Mouse (Mus musculus): Measurements from ENCODE around the gene Slmap. TPM values are rescaled to one million over a fixed set of nuclear protein-coding genes. Genes with fewer than 3 reads are reported as not detected.
A peak's percentile ranks its signal among the peaks of the same experiment; 100 is the strongest.

Gene Slmap
- polyA plus RNA-seq, 2 experiments = 9.5 to 10.4 TPM

- Histone ChIP-seq H3K4me2 (ENCODE audit: low read depth) (peak overlapping the region; percentile 20; the same call in 1 of the 2 replicates), H3K27ac (no peak overlapping the region), H3K4me3 (ENCODE audit: insufficient read depth in 1 of 2, low read depth in 2 of 2, low read length in 2 of 2) (peak overlapping the region in 1 of 2 experiments; percentile 2; a peak in 1 of 4 replicates), H3K9me3 (ENCODE audit: control insufficient read depth, low read length) (no peaks in the 10 kb centered on the region), H3K36me3 (replicated peaks; ENCODE audit: control insufficient read depth, insufficient read depth, low read depth) (peaks cover 8% of the 10 kb centered on the region; the same call in 1 of the 2 replicates), H3K4me1 (replicated peaks; ENCODE audit: control insufficient read depth in 2 of 2, insufficient read depth in 2 of 2, low read length in 1 of 2) (peaks cover 6 to 17% of the 10 kb centered on the region in 2 experiments), H3K9ac (replicated peaks) (no peak overlapping the region), H3K27me3 (ENCODE audit: control insufficient read depth, insufficient read depth, low read length) (no peaks in the 10 kb centered on the region)
- WGBS (ENCODE audit: insufficient replicate concordance) = 58% methylated on average over 7 of the region's 7 CpGs
- TF ChIP-seq EP300 (IDR thresholded peaks at IDR 0.05; ENCODE audit: low read depth) = no peak
- no peak for TF ChIP-seq CTCF (IDR thresholded peaks at IDR 0.05; ENCODE audit: low read depth)
- ATAC-seq (ENCODE audit: insufficient read depth) = no peak
- no peak for DNase-seq (ENCODE audit: low read depth in 3 of 3, low spot score in 3 of 3)
Observed at GRCm38 (mm10) chr14:26530350-26530749, 4.4 kb downstream of the Slmap start.

- Histone ChIP-seq H3K4me2 (ENCODE audit: low read depth) (no peak overlapping the region), H3K9me3 (ENCODE audit: control insufficient read depth, low read length) (no peaks in the 10 kb centered on the region), H3K4me3 (ENCODE audit: insufficient read depth in 1 of 2, low read depth in 2 of 2, low read length in 2 of 2) (no peak overlapping the region), H3K27ac (no peak overlapping the region), H3K27me3 (ENCODE audit: control insufficient read depth, insufficient read depth, low read length) (no peaks in the 10 kb centered on the region), H3K36me3 (replicated peaks; ENCODE audit: control insufficient read depth, insufficient read depth, low read depth) (peaks cover 8% of the 10 kb centered on the region; the same call in 1 of the 2 replicates), H3K4me1 (replicated peaks; ENCODE audit: control insufficient read depth in 2 of 2, insufficient read depth in 2 of 2, low read length in 1 of 2) (peaks cover 6 to 14% of the 10 kb centered on the region in 2 experiments), H3K9ac (replicated peaks) (no peak overlapping the region)
- WGBS (ENCODE audit: insufficient replicate concordance) = 53% methylated on average over 2 of the region's 2 CpGs
- TF ChIP-seq CTCF (IDR thresholded peaks at IDR 0.05; ENCODE audit: low read depth) (no peak), EP300 (IDR thresholded peaks at IDR 0.05; ENCODE audit: low read depth) (no peak)
- DNase-seq (ENCODE audit: low read depth in 3 of 3, low spot score in 3 of 3) = no peak
- ATAC-seq (ENCODE audit: insufficient read depth) = no peak
Observed at GRCm38 (mm10) chr14:26528296-26528695, 6.4 kb downstream of the Slmap start.

- H3K4me2 ChIP-seq (ENCODE audit: low read depth) = no peak overlapping the region
- 66% methylated on average over 3 of the region's 3 CpGs for WGBS (ENCODE audit: insufficient replicate concordance)
- H3K27ac ChIP-seq = no peak overlapping the region
- no peak for ATAC-seq (ENCODE audit: insufficient read depth)
- H3K9me3 ChIP-seq (ENCODE audit: control insufficient read depth, low read length) = no peaks in the 10 kb centered on the region
- H3K27me3 ChIP-seq (ENCODE audit: control insufficient read depth, insufficient read depth, low read length) = no peaks in the 10 kb centered on the region
- no peak overlapping the region for H3K4me3 ChIP-seq (ENCODE audit: insufficient read depth in 1 of 2, low read depth in 2 of 2, low read length in 2 of 2)
- TF ChIP-seq CTCF (IDR thresholded peaks at IDR 0.05; ENCODE audit: low read depth) (no peak), EP300 (IDR thresholded peaks at IDR 0.05; ENCODE audit: low read depth) (no peak)
- H3K4me1 ChIP-seq (replicated peaks; ENCODE audit: control insufficient read depth in 2 of 2, insufficient read depth in 2 of 2, low read length in 1 of 2) = peaks cover 0 to 10% of the 10 kb centered on the region in 2 experiments
- no peak overlapping the region for H3K9ac ChIP-seq (replicated peaks)
- peaks cover 8% of the 10 kb centered on the region; the same call in 1 of the 2 replicates for H3K36me3 ChIP-seq (replicated peaks; ENCODE audit: control insufficient read depth, insufficient read depth, low read depth)
- DNase-seq (ENCODE audit: low read depth in 3 of 3, low spot score in 3 of 3) = no peak
Observed at GRCm38 (mm10) chr14:26525955-26526354, 8.8 kb downstream of the Slmap start.

- 75% methylated on average over 2 of the region's 2 CpGs for WGBS (ENCODE audit: insufficient replicate concordance)
Observed at GRCm38 (mm10) chr14:26523082-26523481, 11.6 kb downstream of the Slmap start.

GRCm38 (mm10) chr14:26519831-26520230, 14.9 kb downstream of the Slmap start:
- Histone ChIP-seq H3K27ac (no peak overlapping the region), H3K9me3 (ENCODE audit: control insufficient read depth, low read length) (no peaks in the 10 kb centered on the region), H3K9ac (replicated peaks) (no peak overlapping the region), H3K36me3 (replicated peaks; ENCODE audit: control insufficient read depth, insufficient read depth, low read depth) (no peaks in the 10 kb centered on the region), H3K4me2 (ENCODE audit: low read depth) (no peak overlapping the region), H3K4me1 (replicated peaks; ENCODE audit: control insufficient read depth in 2 of 2, insufficient read depth in 2 of 2, low read length in 1 of 2) (peaks cover 0 to 13% of the 10 kb centered on the region in 2 experiments; a peak in 3 of 4 replicates), H3K27me3 (ENCODE audit: control insufficient read depth, insufficient read depth, low read length) (no peaks in the 10 kb centered on the region), H3K4me3 (ENCODE audit: insufficient read depth in 1 of 2, low read depth in 2 of 2, low read length in 2 of 2) (no peak overlapping the region)
- 74% methylated on average over 4 of the region's 4 CpGs for WGBS (ENCODE audit: insufficient replicate concordance)
- no peak for ATAC-seq (ENCODE audit: insufficient read depth)
- no peak for DNase-seq (ENCODE audit: low read depth in 3 of 3, low spot score in 3 of 3)
- TF ChIP-seq CTCF (IDR thresholded peaks at IDR 0.05; ENCODE audit: low read depth) (no peak), EP300 (IDR thresholded peaks at IDR 0.05; ENCODE audit: low read depth) (no peak)

More at GRCm38 (mm10) chr14:26523082-26523481, 11.6 kb downstream of the Slmap start:
- no peaks in the 10 kb centered on the region for H3K9me3 ChIP-seq (ENCODE audit: control insufficient read depth, low read length)
- DNase-seq (ENCODE audit: low read depth in 3 of 3, low spot score in 3 of 3) (no peak), ATAC-seq (ENCODE audit: insufficient read depth) (no peak)
- no peaks in the 10 kb centered on the region for H3K36me3 ChIP-seq (replicated peaks; ENCODE audit: control insufficient read depth, insufficient read depth, low read depth)
- H3K4me2 ChIP-seq (ENCODE audit: low read depth) = no peak overlapping the region
- no peaks in the 10 kb centered on the region for H3K27me3 ChIP-seq (ENCODE audit: control insufficient read depth, insufficient read depth, low read length)
- H3K4me3 ChIP-seq (ENCODE audit: insufficient read depth in 1 of 2, low read depth in 2 of 2, low read length in 2 of 2) = no peak overlapping the region
- H3K4me1 ChIP-seq (replicated peaks; ENCODE audit: control insufficient read depth in 2 of 2, insufficient read depth in 2 of 2, low read length in 1 of 2) = peaks cover 0 to 5% of the 10 kb centered on the region in 2 experiments; a peak in 3 of 4 replicates
- no peak overlapping the region for H3K9ac ChIP-seq (replicated peaks)
- TF ChIP-seq CTCF (IDR thresholded peaks at IDR 0.05; ENCODE audit: low read depth) (no peak), EP300 (IDR thresholded peaks at IDR 0.05; ENCODE audit: low read depth) (no peak)
- no peak overlapping the region for H3K27ac ChIP-seq

Measured in liver, embryonic 14.5 days (tissue).